Mouse (Mus musculus): ENCODE results near the gene Gm20388. TPM values are rescaled to one million over a fixed set of nuclear protein-coding genes. Genes with fewer than 3 reads are reported as not detected.

Gm20388 gene
- total RNA-seq, 1 experiment, result 27.0 TPM

DNA sequence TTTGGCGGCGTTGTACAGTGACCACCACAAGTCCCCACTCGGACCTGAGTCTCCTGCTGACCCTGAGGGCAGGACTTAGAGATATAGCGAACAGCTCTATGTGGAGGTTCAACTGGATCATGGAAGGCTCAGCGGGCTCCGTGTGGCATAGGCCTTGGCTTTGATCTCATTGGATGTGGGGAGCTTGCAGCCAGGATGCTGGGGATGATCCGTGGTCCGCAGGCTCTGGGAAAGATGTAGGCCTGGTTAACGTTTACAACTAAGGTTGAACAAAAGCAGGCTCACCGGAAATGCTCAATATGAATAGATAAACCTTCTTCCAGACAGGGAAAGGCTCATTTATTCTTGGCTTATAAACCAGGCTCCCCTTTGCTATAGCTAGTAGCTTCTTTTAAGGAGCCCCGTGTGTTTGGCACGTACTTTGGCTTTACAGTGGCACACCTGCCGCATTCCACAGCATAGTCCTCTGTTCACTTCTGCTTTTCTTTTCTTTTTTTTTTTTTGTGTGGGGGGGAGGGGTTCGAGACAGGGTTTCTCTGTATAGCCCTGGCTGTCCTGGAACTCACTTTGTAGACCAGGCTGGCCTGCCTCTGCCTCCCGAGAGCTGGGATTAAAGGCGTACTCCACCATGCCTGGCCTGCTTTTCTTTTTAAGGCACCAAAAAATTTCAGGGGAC, 1218.8 kb downstream of the Gm20388 start:
- in situ Hi-C loops (cut with MboI; ENCODE audit: low sequenced_read_pairs in 2 of 2, unreplicated experiment in 2 of 2), result loop anchor here in 1 of 2 experiments (5.0 kb wide), 1 partner anchor 193 kb away; no protein-coding TSS in a partner anchor

DNA sequence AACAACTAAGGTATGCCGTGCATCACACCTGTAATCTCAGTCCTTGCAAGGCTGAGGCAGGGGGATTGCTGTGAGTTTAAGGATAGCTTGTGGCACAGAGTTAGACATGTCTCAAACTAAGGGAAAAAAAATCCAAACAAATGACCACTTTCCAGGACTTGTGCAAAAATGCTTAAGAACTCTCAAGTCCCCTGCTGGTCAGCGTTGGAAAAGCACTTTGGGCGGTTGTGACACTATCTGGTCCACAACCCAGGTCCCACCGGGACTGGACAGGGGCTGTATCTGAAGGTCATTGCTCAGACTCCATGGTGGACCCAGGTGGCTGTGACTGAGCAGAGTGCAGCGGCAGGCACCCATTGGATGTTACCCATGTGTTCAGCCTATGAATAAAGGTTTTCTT, 1219.9 kb downstream of the Gm20388 start:
- DNase-seq (ENCODE audit: low read depth, low spot score), result no peak
- Histone ChIP-seq H3K9me3 (ENCODE audit: control insufficient read depth, insufficient read depth, low read depth, low read length) (no peaks in the 10 kb centered on the region), H3K4me1 (ENCODE audit: control insufficient read depth in 2 of 2, insufficient read depth in 2 of 2, low read length in 2 of 2, poor library complexity in 1 of 2) (peaks cover 0 to 4% of the 10 kb centered on the region in 2 experiments; a peak in 1 of 4 replicates), H3K27ac (ENCODE audit: insufficient read depth, low read depth, low read length, poor library complexity, severe bottlenecking) (no peak overlapping the region), H3K4me3 (ENCODE audit: insufficient read depth in 1 of 2, low read depth in 1 of 2, low read length in 2 of 2, poor library complexity in 1 of 2, severe bottlenecking in 1 of 2) (no peak overlapping the region), H3K9ac (ENCODE audit: insufficient read depth, low read depth, low read length, poor library complexity, severe bottlenecking) (no peak overlapping the region), H3K36me3 (ENCODE audit: control insufficient read depth, insufficient read depth, low read length, poor library complexity, severe bottlenecking) (no peaks in the 10 kb centered on the region)
- TF ChIP-seq MAFK (IDR thresholded peaks at IDR 0.05; ENCODE audit: insufficient read depth, low read depth, low read length) (no peak), ZNF384 (IDR thresholded peaks at IDR 0.05; ENCODE audit: low read depth, low read length) (no peak), CHD2 (IDR thresholded peaks at IDR 0.05; ENCODE audit: low read depth, low read length) (no peak), ZC3H11A (IDR thresholded peaks at IDR 0.05; ENCODE audit: borderline replicate concordance, low read depth, low read length) (no peak), HCFC1 (IDR thresholded peaks at IDR 0.05; ENCODE audit: borderline replicate concordance, insufficient read depth, low read length) (no peak)
- in situ Hi-C loops (cut with MboI; ENCODE audit: low sequenced_read_pairs in 2 of 2, unreplicated experiment in 2 of 2), result no loop called here

More for the DNA sequence above, 1218.8 kb downstream of the Gm20388 start:
- Histone ChIP-seq H3K4me3 (ENCODE audit: insufficient read depth in 1 of 2, low read depth in 1 of 2, low read length in 2 of 2, poor library complexity in 1 of 2, severe bottlenecking in 1 of 2) (no peak overlapping the region), H3K27ac (ENCODE audit: insufficient read depth, low read depth, low read length, poor library complexity, severe bottlenecking) (no peak overlapping the region), H3K9me3 (ENCODE audit: control insufficient read depth, insufficient read depth, low read depth, low read length) (no peaks in the 10 kb centered on the region), H3K9ac (ENCODE audit: insufficient read depth, low read depth, low read length, poor library complexity, severe bottlenecking) (no peak overlapping the region), H3K36me3 (ENCODE audit: control insufficient read depth, insufficient read depth, low read length, poor library complexity, severe bottlenecking) (no peaks in the 10 kb centered on the region), H3K4me1 (ENCODE audit: control insufficient read depth in 2 of 2, insufficient read depth in 2 of 2, low read length in 2 of 2, poor library complexity in 1 of 2) (peaks cover 0 to 7% of the 10 kb centered on the region in 2 experiments; a peak in 1 of 4 replicates)
- TF ChIP-seq MAFK (IDR thresholded peaks at IDR 0.05; ENCODE audit: insufficient read depth, low read depth, low read length) (no peak), HCFC1 (IDR thresholded peaks at IDR 0.05; ENCODE audit: borderline replicate concordance, insufficient read depth, low read length) (no peak), ZC3H11A (IDR thresholded peaks at IDR 0.05; ENCODE audit: borderline replicate concordance, low read depth, low read length) (no peak), ZNF384 (IDR thresholded peaks at IDR 0.05; ENCODE audit: low read depth, low read length) (no peak), CHD2 (IDR thresholded peaks at IDR 0.05; ENCODE audit: low read depth, low read length) (no peak)
- no peak for DNase-seq (ENCODE audit: low read depth, low spot score)

DNA sequence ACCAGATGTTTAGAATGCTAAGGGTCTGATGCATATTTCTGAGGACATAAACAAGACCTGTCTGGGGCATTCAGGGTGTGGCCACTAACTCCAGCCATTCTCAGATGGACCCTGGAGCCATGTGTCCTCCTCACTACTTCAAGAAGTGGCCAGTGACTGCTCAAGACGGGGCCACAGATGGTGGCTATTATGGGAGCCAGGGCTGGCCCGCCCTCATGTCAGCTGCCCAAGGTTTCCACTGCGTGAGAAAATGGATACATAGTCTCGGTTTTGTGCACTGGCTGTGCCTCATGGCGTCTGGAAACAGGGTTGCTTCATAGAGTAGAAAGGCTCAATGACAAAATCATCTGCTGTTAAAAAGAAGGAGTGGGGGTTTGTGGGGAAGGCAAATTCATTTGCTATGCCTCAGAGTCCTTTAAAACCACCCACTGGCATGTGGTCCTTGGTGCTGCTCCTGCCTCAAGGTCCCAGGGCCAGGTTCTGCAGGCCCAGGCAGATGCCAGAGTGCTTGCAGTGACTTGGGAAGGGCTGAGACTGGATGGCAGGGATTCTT, 1222.4 kb downstream of the Gm20388 start:
- Histone ChIP-seq H3K4me3 (ENCODE audit: insufficient read depth in 1 of 2, low read depth in 1 of 2, low read length in 2 of 2, poor library complexity in 1 of 2, severe bottlenecking in 1 of 2) (no peak overlapping the region), H3K36me3 (ENCODE audit: control insufficient read depth, insufficient read depth, low read length, poor library complexity, severe bottlenecking) (no peaks in the 10 kb centered on the region), H3K9me3 (ENCODE audit: control insufficient read depth, insufficient read depth, low read depth, low read length) (no peaks in the 10 kb centered on the region), H3K27ac (ENCODE audit: insufficient read depth, low read depth, low read length, poor library complexity, severe bottlenecking) (no peak overlapping the region), H3K4me1 (ENCODE audit: control insufficient read depth in 2 of 2, insufficient read depth in 2 of 2, low read length in 2 of 2, poor library complexity in 1 of 2) (peaks cover 0 to 4% of the 10 kb centered on the region in 2 experiments; a peak in 1 of 4 replicates), H3K9ac (ENCODE audit: insufficient read depth, low read depth, low read length, poor library complexity, severe bottlenecking) (no peak overlapping the region)
- TF ChIP-seq MAFK (IDR thresholded peaks at IDR 0.05; ENCODE audit: insufficient read depth, low read depth, low read length) (no peak), HCFC1 (IDR thresholded peaks at IDR 0.05; ENCODE audit: borderline replicate concordance, insufficient read depth, low read length) (no peak), CHD2 (IDR thresholded peaks at IDR 0.05; ENCODE audit: low read depth, low read length) (no peak), ZNF384 (IDR thresholded peaks at IDR 0.05; ENCODE audit: low read depth, low read length) (no peak), ZC3H11A (IDR thresholded peaks at IDR 0.05; ENCODE audit: borderline replicate concordance, low read depth, low read length) (no peak)
- no peak for DNase-seq (ENCODE audit: low read depth, low spot score)
- in situ Hi-C loops (cut with MboI; ENCODE audit: low sequenced_read_pairs in 2 of 2, unreplicated experiment in 2 of 2), result no loop called here

DNA sequence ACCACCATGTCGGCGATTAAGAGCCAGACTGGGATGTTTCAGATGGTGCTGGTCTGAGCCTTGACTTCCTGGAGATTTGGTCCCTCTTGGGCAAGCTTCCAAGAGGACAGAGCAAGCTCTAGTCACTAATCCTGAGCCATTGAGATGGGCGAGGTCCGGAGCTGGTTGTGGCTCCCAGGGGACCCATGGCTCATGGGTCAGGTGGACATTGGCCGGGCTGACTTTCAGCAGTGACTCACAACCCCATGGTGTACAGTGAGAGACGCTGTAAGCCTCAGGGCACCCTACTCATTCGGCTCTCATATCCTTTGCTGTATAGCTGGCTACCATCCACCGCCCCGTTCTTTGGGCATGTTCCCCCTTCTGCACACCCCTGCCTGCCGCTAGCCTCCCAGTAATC, 1223.5 kb downstream of the Gm20388 start:
- in situ Hi-C loops (cut with MboI; ENCODE audit: low sequenced_read_pairs in 2 of 2, unreplicated experiment in 2 of 2), result no loop called here
- H3K9ac ChIP-seq (ENCODE audit: insufficient read depth, low read depth, low read length, poor library complexity, severe bottlenecking), result no peak overlapping the region

More for the DNA sequence above, 1223.5 kb downstream of the Gm20388 start:
- DNase-seq (ENCODE audit: low read depth, low spot score), result no peak
- H3K27ac ChIP-seq (ENCODE audit: insufficient read depth, low read depth, low read length, poor library complexity, severe bottlenecking), result no peak overlapping the region
- no peak overlapping the region for H3K4me3 ChIP-seq (ENCODE audit: insufficient read depth in 1 of 2, low read depth in 1 of 2, low read length in 2 of 2, poor library complexity in 1 of 2, severe bottlenecking in 1 of 2)
- no peaks in the 10 kb centered on the region for H3K36me3 ChIP-seq (ENCODE audit: control insufficient read depth, insufficient read depth, low read length, poor library complexity, severe bottlenecking)
- no peaks in the 10 kb centered on the region for H3K9me3 ChIP-seq (ENCODE audit: control insufficient read depth, insufficient read depth, low read depth, low read length)
- no peaks in the 10 kb centered on the region for H3K4me1 ChIP-seq (ENCODE audit: control insufficient read depth in 2 of 2, insufficient read depth in 2 of 2, low read length in 2 of 2, poor library complexity in 1 of 2)
- TF ChIP-seq ZC3H11A (IDR thresholded peaks at IDR 0.05; ENCODE audit: borderline replicate concordance, low read depth, low read length), result no peak
- TF ChIP-seq CHD2 (IDR thresholded peaks at IDR 0.05; ENCODE audit: low read depth, low read length), result no peak
- no peak for TF ChIP-seq MAFK (IDR thresholded peaks at IDR 0.05; ENCODE audit: insufficient read depth, low read depth, low read length)
- no peak for TF ChIP-seq ZNF384 (IDR thresholded peaks at IDR 0.05; ENCODE audit: low read depth, low read length)
- no peak for TF ChIP-seq HCFC1 (IDR thresholded peaks at IDR 0.05; ENCODE audit: borderline replicate concordance, insufficient read depth, low read length)
